Mouse (Mus musculus) limb, embryonic 11.5 days (tissue): ENCODE measurements around the gene Zfx. TPM values are rescaled to one million over a fixed set of nuclear protein-coding genes. Genes with fewer than 3 reads are reported as not detected.

Source experiments
- ATAC-seq: fragments of 200-750 bp; cut with Nextera tagmentation; 2 replicates; pipeline ENCODE4 v1.8.0; 2017; ENCODE audit warnings: low read depth; ENCODE audit not compliant: insufficient number of reproducible peaks, low FRiP score, low TSS enrichment
- DNase-seq: peaks from one replicate; pipeline ENCODE4 v3.0.0-alpha.2; 2015; ENCODE audit warnings: low spot score
- H3K27ac ChIP-seq: fragments of 300-500 bp; sonication (generic); replicated peaks from 2 replicates; pipeline ENCODE4 v1.5.1; 2014; ENCODE audit warnings: low read depth, mild to moderate bottlenecking, low read length
- H3K27me3 ChIP-seq: fragments of 300-500 bp; sonication (generic); 2 replicates; pipeline ENCODE4 v1.6.1; 2014; ENCODE audit warnings: mild to moderate bottlenecking, low read length, mixed read lengths; ENCODE audit not compliant: control insufficient read depth, insufficient read depth
- H3K36me3 ChIP-seq: fragments of 300-500 bp; sonication (generic); 2 replicates; pipeline ENCODE4 v1.6.1; 2014; ENCODE audit warnings: mild to moderate bottlenecking, low read length, moderate library complexity, mixed read lengths; ENCODE audit not compliant: control insufficient read depth, insufficient read depth
- H3K4me1 ChIP-seq: fragments of 300-500 bp; sonication (generic); 2 replicates; pipeline ENCODE4 v1.6.1; 2014; ENCODE audit warnings: low read length, mixed read lengths; ENCODE audit not compliant: control insufficient read depth, insufficient read depth
- H3K4me2 ChIP-seq: fragments of 300-500 bp; sonication (generic); 2 replicates; pipeline ENCODE4 v1.6.1; 2014; ENCODE audit warnings: low read depth, mild to moderate bottlenecking, moderate library complexity; ENCODE audit not compliant: severe bottlenecking
- H3K4me3 ChIP-seq: fragments of 300-500 bp; sonication (generic); 2 replicates; pipeline ENCODE4 v1.5.1; 2014; ENCODE audit warnings: low read depth, low read length
- H3K9ac ChIP-seq: fragments of 300-500 bp; sonication (generic); 2 replicates; pipeline ENCODE4 v1.6.1; 2014; ENCODE audit warnings: mild to moderate bottlenecking, low read length
- H3K9me3 ChIP-seq: fragments of 300-500 bp; sonication (generic); 2 replicates; pipeline ENCODE4 v1.6.1; 2016; ENCODE audit warnings: low read length; ENCODE audit not compliant: control insufficient read depth
- WGBS: fragments of 180-500 bp; shearing (Covaris S2); extraction: QIAGEN DNeasy Blood & Tissue Kit; methylation state at CpG from one replicate; pipeline ENCODE4 v1.1.7; 2014; 5-methylcytosine and 5-hydroxymethylcytosine counted together
- polyA plus RNA-seq: library from polyadenylated mRNA; unstranded; fragments of >200 nt; fragmentation: Nextera tagmentation; extraction: Ambion mirVana; gene quantifications from 2 replicates; pipeline ENCODE4 v1.2.1, GENCODE M21; 2014

Gene Zfx
- polyA plus RNA-seq, 1 experiment from 2014 or later = 30.2 TPM

DNA sequence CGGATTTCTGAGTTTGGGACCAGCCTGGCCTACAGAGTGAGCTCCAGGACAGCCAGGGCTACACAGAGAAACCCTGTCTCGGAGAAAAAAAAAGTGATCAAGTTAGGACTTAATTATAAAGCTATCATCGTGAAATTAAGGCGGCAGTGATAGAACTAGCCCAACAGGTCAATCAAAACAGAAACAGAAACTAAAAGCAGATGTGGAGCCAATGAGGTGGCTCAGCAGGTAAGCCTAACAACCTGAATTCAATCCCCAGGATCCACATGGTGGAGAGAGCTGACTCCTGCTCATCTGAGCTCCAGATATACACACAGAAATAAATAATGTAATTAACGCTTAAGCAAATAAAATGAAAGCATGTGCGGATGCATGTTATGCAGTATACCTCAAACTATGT is 7.6 kb downstream of the Zfx start:
- Histone ChIP-seq H3K4me1 (no peaks in the 10 kb centered on the region), H3K4me3 (no peak overlapping the region), H3K9ac (no peak overlapping the region), H3K9me3 (no peaks in the 10 kb centered on the region), H3K36me3 (no peaks in the 10 kb centered on the region), H3K27ac (no peak overlapping the region), H3K4me2 (no peak overlapping the region), H3K27me3 (0 out of 2 replicates have a peak, but pooled peaks cover 5% of the 10 kb centered on the region)
- no peak for ATAC-seq
- no peak for DNase-seq
- 82% methylated on average over 6 of the region's 6 CpGs for WGBS

DNA sequence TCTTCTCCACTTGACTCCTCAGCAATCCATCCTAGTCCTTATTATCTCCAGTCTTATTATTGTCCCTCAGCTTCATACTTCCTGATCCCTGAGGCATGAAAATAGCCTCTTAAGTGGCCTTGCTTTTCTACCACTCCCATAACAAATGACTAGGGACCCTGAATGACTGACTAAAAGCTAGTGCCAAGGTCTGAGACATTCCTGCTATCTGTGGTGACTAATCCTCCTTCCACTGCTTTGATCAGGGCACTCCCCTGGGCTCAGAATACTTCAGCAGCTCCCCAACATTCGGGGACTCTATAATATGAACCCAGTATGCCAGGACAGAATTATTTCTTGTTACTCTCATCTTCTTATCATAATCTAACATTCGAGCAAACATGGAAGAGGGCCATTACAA is 17.5 kb downstream of the Zfx start:
- DNase-seq = no peak
- no peak overlapping the region for H3K4me3 ChIP-seq
- H3K9me3 ChIP-seq = no peaks in the 10 kb centered on the region
- H3K27me3 ChIP-seq = no peaks in the 10 kb centered on the region
- 79% methylated on average over 2 of the region's 2 CpGs for WGBS
- no peak for ATAC-seq
- H3K9ac ChIP-seq = no peak overlapping the region
- no peak overlapping the region for H3K27ac ChIP-seq
- H3K4me2 ChIP-seq = no peak overlapping the region
- H3K36me3 ChIP-seq = no peaks in the 10 kb centered on the region
- H3K4me1 ChIP-seq = no peaks in the 10 kb centered on the region

DNA sequence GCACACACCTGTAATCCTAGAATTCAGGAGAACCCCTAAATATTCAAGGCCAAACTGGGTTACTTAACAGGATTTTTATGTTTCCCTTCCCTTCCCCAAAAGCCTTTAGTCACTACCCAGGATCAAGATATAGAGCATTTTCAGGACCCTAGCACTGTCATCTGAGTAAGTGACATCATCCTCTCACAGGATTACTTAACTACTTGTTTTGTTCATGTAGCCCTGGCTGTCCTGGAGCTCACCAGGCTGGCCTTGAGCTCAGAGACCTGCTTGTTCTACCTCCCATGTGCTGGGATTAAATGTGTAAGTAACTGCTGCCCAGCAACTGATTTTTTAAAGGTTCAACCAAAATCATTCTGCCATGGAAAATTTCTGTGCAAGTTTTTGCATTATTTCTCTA is 20.6 kb downstream of the Zfx start:
- no peaks in the 10 kb centered on the region for H3K27me3 ChIP-seq
- ATAC-seq = no peak
- H3K9me3 ChIP-seq = no peaks in the 10 kb centered on the region
- no peak overlapping the region for H3K9ac ChIP-seq
- H3K27ac ChIP-seq = no peak overlapping the region
- H3K4me1 ChIP-seq = no peaks in the 10 kb centered on the region
- no peak overlapping the region for H3K4me3 ChIP-seq
- H3K4me2 ChIP-seq = no peak overlapping the region
- no peak for DNase-seq
- no peaks in the 10 kb centered on the region for H3K36me3 ChIP-seq

DNA sequence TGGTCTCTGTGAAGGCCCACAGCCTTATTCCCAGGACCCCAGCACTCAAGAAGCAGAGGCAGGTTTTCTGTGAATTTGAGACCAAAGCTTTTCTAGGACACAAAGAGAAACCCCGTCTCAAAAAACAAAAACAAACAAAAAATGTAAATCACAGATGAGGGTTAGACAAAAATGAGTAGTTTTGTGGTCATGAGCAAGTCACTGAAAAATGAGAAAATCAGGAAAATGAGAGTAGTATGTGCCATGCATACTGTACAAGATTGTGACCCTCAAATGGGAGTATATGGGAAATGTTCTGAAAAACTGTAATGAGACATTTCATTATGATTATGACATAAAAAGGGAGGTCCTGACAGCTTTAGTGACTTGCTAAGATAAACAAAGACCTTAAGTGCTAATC is 22.9 kb downstream of the Zfx start:
- 92% methylated on average over 1 of the region's 1 CpGs for WGBS

DNA sequence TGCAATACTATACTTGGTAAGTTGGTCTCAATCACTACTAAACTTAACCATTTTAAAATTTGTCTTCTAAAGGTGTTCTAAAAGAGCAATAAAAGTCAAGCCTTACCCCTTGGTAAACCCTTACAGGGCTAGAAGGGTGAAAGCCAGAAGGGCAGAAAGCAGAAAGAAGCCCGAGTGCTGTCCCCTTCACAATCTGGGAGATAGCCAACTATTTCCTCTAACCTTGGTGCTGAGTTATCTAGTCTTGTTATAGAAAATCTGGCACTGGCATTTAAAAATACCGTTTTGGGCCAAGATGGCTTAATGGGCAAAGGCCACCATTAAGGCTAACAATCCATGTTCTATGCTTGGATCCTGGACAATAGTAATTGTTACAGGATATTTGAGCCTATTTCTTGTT is 32.5 kb downstream of the Zfx start:
- Histone ChIP-seq H3K27ac (no peak overlapping the region), H3K36me3 (no peaks in the 10 kb centered on the region), H3K9me3 (no peaks in the 10 kb centered on the region), H3K4me3 (no peak overlapping the region), H3K9ac (no peak overlapping the region), H3K4me1 (no peaks in the 10 kb centered on the region), H3K4me2 (no peak overlapping the region), H3K27me3 (no peaks in the 10 kb centered on the region; the same call in 1 of the 2 replicates)
- ATAC-seq = no peak
- no peak for DNase-seq
- 75% methylated on average over 2 of the region's 2 CpGs for WGBS

More for the DNA sequence above, 22.9 kb downstream of the Zfx start:
- Histone ChIP-seq H3K27me3 (no peaks in the 10 kb centered on the region), H3K4me2 (no peak overlapping the region), H3K27ac (no peak overlapping the region), H3K9me3 (no peaks in the 10 kb centered on the region), H3K9ac (no peak overlapping the region), H3K4me1 (no peaks in the 10 kb centered on the region), H3K4me3 (no peak overlapping the region), H3K36me3 (no peaks in the 10 kb centered on the region; the same call in 1 of the 2 replicates)
- DNase-seq = no peak
- ATAC-seq = no peak

DNA sequence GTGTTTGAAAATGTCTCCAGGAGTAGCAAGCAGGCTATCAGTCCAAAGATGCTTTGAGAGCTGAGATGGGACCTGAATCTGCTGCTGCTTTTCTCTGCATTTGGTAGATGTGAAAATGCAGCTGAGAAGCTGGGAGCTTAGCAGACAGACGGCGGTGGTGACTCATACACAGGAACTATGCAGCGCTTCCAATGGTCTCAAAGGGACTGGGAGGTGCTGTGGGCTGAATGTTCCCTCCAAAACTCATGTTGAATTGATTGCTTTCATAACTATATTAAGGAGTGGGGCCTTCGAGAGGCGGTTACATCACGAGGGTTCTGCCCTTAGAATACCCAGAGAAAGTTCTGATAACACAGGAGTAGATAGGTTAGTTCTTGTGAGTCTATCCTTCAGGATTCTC is 62.3 kb downstream of the Zfx start:
- Histone ChIP-seq H3K4me1 (no peaks in the 10 kb centered on the region), H3K27me3 (peaks cover 8% of the 10 kb centered on the region; the same call in 1 of the 2 replicates), H3K27ac (no peak overlapping the region), H3K9ac (no peak overlapping the region), H3K4me3 (no peak overlapping the region), H3K36me3 (no peaks in the 10 kb centered on the region), H3K4me2 (no peak overlapping the region), H3K9me3 (no peaks in the 10 kb centered on the region)
- no peak for ATAC-seq
- WGBS = 63% methylated on average over 6 of the region's 6 CpGs
- no peak for DNase-seq

DNA sequence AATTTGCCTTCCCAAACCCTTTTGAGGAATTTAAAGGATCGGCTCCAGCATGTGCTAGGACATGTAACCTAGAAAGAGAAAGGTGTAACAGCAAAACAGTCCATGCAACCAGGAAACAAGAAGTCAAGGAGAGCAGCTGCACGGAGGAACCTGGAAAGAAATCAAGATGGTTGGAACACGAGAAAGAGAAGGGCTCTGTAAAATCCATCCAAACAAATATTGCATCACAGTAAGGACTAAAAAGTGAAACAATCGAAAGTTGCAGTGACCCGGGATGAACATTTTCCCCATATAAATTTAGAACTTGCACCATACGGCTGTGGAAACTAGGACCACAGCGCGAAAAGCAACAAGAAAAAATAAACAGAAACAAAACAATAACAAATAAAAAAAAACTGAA is 62.8 kb downstream of the Zfx start:
- H3K36me3 ChIP-seq = no peaks in the 10 kb centered on the region
- no peak overlapping the region for H3K9ac ChIP-seq
- H3K27me3 ChIP-seq = peaks cover 8% of the 10 kb centered on the region; the same call in 1 of the 2 replicates
- 76% methylated on average over 8 of the region's 8 CpGs for WGBS
- DNase-seq (no peak), ATAC-seq (no peak)
- H3K27ac ChIP-seq = no peak overlapping the region
- no peaks in the 10 kb centered on the region for H3K9me3 ChIP-seq
- H3K4me2 ChIP-seq = no peak overlapping the region
- no peaks in the 10 kb centered on the region for H3K4me1 ChIP-seq
- no peak overlapping the region for H3K4me3 ChIP-seq

DNA sequence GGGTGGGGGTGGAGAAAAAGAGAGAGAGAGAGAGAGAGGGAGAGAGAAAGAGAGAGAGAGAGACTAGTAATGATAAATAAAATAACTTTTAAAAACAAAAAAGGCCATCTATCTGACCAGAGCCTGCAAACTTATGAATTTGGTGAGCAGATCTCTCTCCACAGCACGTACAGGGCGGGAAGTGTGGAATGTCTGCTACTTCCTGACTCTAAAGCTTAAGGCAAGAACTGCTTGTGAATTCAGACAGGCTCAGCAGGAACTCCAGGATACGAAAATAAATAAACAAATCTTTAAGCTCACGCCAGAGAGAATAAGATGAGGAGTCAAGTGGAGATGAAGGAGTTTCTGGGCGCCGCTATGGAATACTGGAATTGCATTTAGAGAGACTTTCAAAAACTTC is 64.8 kb downstream of the Zfx start:
- H3K27me3 ChIP-seq = peaks cover 5% of the 10 kb centered on the region; the same call in 1 of the 2 replicates
- H3K27ac ChIP-seq = no peak overlapping the region

DNA sequence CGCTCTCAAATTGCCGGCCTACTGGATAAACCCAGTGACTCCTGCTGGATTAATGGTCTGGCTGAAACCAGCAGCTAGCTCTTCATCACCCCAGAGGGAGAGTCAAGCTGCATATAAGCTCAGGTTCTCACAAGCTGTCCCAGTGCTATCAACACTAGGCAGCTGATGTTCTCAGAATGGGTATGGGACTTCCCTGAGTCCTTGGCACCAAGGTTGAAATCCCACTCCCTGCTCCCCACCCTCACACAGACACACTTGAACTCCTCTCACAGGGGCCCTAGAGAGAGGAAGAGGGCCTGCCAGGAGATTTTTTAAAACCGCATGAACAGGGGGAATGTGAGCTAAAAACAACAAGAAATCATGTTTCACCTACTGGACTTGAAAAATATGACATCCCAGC is 74.5 kb downstream of the Zfx start:
- Histone ChIP-seq H3K27ac (no peak overlapping the region), H3K27me3 (no peaks in the 10 kb centered on the region), H3K4me3 (no peak overlapping the region), H3K9me3 (no peaks in the 10 kb centered on the region), H3K9ac (no peak overlapping the region), H3K4me2 (no peak overlapping the region), H3K36me3 (no peaks in the 10 kb centered on the region), H3K4me1 (no peaks in the 10 kb centered on the region)
- WGBS = 76% methylated on average over 3 of the region's 3 CpGs
- ATAC-seq = no peak
- DNase-seq = no peak

More for the DNA sequence above, 64.8 kb downstream of the Zfx start:
- Histone ChIP-seq H3K4me1 (no peaks in the 10 kb centered on the region), H3K9ac (no peak overlapping the region), H3K36me3 (no peaks in the 10 kb centered on the region), H3K4me3 (no peak overlapping the region), H3K4me2 (no peak overlapping the region), H3K9me3 (no peaks in the 10 kb centered on the region)
- DNase-seq (no peak), ATAC-seq (no peak)
- WGBS = 39% methylated on average over 6 of the region's 6 CpGs
